Mouse (Mus musculus) adrenal gland, postnatal 10 days (tissue): Measurements from ENCODE around the gene Podn. TPM values are rescaled to one million over a fixed set of nuclear protein-coding genes. Genes with fewer than 3 reads are reported as not detected.
A peak's percentile ranks its signal among the peaks of the same experiment; 100 is the strongest.

Experiments
- DNase-seq: peaks from one replicate; pipeline ENCODE4 v3.0.0; 2021; ENCODE audit warnings: mixed read lengths
- total RNA-seq, 2 experiments: library from RNA; stranded (reverse); gene quantifications; 2 replicates each; pipeline ENCODE4 v1.2.3; 2021

Gene Podn
- total RNA-seq, 2 experiments from 2014 or later, result 7.0 to 7.4 TPM

DNA sequence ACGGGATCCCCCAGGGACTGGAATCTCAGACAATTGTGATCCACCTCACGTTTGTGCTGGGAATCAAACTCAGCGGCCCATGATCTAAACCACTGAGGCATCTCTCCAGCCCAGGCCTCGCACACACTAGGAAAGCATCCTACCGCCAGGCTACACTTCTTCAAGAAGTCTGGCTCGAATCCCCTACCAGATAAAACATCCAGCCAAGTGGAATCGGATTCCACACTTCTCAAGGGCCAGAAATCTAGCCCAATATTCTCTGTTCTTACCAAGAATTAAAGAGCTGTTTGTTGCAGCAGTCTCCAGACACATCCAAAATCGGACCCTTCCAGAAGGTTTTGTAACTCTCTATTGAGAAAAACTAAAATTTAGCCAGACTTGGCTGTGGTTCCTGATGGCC is 59.2 kb downstream of the Podn start:
- no peak for DNase-seq

DNA sequence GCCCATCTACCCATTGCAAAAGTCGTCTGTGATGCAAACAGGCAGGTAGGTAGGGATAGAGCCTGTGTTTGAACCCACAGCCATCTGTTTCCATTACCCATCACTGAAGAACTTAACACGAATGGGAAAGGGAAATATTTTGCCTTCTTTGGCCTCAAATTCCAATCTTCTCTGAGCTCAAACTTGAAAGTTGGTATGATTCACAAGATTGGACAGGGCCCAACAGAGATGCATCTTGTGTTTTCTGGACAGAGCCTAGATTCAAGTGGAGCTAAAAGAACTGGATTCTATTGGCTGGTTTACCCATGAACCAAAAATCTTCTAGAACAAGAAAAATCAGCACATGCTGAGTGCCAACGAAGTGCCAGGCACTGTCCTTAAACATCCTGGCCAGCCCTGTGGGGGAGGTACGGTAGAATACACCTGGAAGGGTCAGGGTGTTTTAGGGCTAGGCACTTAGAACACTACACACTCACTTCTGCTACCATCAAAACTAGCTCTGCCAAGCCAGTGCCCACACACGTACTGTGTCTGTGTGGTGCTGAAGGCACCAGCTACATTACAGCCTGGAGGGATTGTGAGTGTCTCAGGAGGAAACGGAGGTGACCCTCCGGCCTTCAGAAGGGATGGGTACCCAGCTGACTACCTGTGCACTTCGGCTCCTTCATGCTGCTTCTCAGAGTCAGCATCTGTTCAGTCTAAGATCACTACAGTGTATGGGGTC is 63.0 kb downstream of the Podn start:
- DNase-seq, result no peak

DNA sequence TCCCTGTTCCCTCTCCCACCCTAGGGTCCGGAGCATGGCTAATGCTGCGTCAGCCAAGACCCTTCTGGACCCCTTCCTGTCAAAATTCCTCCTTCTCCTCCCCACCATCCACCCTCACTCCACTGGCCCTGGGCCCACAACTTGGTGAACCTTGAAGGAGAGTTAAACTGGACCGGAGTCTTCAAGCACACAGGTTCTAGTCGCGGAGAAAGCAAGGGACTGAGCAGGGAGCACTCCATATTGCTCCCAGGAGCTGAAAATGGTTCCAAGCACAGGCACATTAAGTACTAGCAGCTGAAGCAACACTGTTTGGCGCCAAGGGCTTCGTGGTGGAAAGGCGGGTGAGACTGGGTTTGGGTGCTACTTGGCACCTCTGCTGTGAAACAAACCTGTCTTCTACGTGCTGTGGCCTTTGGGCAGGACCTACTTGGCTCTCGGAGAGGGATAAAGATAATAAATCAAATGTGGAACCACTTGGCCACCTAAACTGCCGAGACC is 63.8 kb downstream of the Podn start:
- peak; percentile 41 for DNase-seq

DNA sequence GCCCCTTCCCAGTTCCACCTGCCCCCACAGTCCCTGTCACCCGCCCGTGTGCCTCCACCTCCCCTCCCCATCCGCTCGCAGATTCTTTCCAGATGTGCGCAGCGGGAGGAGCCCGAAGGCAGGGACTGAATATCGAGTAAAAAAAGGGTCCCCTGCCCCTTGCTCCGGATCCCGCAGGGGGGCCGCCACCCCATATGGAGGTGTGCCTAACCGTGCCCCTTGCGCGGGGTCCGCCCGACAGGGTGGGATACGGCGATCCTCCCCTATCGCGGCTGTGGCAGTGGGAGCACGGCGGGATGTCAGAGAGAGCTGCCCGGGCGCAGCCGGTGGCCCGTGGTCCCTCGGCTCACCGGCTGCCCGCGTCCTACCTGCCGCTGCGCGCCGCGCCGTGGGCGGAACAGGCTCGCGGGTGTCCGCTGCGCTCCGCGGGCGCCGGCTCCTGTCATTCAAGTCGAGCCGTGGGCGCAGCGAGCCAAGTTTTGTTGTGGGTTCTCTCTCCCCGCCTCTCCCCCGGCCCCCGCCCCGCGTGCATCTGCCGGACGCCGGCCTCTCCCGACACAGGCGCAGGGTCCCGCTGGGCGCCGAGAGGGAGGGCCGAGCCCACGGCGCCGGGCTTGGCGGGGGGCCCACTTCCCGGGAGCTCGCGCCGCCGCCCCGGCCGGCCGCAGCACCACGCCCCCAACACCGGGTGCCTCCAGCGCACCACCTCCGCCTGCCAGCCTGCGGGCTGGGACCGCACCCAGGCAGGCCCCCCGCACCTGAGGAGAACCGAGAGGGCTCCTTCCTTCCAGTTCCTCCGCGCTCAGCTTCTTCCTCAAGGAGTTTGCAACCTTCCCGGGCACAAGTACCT is 64.5 kb downstream of the Podn start:
- peak; percentile 65 for DNase-seq

DNA sequence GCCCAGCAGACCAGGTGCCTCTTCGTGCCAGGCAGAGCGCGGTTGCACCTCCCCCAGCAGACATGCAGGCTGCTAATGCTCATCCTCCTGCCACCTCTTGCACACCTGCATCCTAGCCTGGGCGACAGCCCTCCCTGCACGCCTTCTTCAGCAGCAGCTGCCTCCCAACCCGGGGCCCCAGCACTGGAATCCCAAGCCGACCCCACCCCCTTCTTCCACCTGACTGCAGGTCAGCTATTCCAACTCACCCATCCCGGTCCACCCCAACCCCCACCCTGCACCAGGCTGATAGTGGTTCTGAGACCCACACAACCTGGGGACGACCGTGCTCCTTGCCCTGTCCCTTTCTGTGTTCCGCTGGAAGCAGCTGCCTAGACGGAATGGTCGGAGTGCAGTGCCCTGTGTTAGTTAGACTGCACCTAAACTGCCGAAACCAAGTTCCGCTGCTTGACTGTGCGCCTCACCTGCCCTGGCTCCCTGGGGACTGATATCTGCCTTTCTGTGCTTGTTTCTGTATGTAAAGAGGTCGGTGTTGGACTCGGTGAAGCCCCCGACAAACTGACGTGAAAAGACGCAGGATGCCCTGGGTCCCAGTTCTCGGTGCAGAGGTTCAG is 65.2 kb downstream of the Podn start:
- DNase-seq, result no peak

DNA sequence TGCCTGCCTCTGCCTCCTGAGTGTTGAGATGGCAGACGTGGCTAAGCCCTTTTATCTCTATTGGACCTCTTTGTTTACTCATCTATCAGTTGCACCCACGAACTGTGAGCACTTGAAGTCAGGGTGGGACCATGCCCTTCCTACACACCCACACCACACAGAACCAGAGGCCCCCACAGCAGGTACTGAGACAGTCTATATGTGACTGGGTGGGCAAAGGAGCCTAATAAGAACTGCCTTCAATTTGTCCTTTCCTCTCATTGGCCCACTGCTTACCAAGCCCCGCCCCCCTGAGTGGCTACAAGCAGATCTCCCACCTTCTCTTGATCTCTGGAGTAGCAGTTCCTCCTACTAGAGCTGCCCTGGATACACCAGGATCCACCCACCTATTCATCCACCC is 70.1 kb downstream of the Podn start:
- no peak for DNase-seq

DNA sequence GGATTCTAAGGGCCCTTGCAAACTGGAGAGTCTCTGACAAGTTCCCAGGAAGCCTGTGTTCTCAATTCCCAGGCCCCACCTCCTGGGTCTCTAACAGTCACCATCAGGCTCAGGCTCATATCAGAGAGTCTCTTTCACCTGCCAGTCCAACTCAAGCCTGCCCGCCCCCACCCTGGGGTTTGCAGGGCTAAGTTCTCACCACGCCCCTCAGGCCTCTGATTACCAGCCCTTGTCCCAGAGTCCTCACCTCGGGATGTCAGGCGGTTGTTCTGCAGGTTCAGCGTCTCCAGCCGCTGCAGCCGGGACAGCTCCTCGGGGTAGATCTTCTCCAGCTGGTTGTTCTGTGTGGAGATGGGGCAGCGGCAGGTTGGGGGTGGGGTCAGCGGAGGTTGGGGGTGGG is 71.0 kb downstream of the Podn start:
- no peak for DNase-seq

DNA sequence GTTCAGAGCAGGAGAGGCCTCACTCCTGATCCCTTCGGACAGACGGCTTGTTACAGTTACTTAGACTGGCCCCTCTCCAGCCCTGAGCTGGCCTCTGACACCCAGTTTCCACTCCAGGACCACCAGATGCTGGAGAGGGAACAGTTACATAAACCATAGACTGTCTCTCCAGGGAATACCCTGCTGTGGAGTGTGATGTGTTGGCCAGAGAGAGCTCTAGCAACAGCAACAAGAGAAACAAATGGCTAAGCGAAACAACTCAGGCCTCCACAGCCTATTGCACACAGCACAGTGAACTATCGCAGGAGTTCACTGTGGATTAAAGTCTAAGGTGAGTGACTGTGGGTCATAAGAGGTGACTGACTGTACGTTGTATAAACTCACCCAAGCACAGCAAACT is 71.6 kb downstream of the Podn start:
- DNase-seq, result peak; percentile 24

DNA sequence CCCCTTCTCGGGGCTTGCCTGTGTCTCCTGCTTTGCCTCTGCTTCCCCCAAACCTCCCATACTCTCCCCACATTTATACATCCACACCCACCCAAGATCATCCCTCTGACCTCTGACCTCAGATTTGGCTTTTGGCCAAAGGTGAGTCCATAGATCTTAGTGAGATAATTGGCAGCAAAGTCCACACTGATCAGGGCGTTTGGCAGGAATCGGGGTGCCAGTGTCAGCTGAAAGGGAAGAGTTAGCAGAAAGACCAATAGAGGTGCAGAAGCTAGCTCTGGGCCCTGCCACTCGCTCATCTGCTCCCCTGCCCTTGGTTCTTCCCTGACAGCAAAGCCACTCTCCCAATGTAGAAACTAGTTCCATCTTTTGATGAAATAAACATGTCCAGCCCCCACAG is 73.1 kb downstream of the Podn start:
- DNase-seq, result no peak

DNA sequence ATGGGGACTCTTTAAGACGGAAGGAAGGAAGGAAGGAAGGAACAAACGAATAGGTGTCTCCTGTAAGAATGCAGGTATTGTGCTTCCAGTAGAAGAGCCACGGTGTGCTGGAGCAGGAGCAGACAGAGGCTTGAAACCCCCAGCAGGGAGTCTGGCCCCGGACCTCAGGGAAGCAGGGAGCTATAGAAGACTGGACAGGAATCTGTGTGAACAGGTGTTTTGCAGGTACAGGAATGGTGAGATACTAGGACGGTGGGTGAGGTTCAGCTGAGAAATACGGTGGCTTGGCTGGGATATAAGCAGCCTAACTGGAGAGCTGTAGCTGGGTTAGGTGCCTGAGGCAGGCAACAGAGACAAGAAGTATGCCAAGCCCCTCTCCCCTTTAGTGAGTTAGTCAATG is 76.1 kb downstream of the Podn start:
- no peak for DNase-seq

DNA sequence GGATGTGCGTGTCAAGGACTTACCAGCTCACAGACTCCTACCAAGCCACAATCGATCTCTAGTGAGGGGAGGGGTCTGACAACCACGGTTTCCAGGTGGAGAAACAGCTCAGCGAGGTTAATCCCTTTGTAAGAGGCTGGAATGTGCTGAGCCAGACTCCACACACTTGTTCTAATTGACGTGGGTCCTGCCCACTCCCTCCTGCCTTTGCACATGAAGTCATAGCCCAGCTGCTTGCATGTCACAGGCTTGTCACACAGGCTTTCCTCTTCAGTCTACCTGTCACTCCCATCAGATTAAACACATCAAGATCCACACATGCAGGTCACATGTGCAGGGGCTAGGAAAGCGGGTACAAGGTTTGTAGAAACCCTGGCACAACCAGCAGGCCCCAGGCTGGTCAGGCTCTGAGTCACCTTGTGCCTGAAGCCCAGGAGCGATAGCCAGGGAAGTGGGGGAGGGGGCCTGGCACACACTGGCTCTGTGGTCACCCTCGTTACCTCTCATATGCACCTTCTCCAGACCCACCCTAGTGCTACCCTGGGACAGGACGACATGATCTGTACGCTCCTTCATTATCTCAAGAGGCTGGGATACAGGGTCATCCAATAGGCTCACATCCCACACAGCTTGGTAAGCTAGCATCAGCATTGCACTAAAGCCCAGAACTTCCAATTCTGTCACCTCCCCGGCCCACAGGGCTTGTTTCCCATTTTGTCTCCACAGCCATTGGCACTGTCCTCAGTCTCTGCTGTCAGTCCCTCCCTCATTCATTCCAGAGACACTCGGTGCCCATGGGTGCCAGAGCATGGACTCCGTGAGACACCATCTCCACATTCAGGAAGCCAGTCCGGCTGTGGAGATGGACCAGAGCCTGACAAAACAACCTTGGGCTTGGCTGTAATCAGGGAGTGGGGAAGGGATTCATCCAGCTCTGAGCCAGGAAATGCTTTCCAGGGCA is 77.0 kb downstream of the Podn start:
- DNase-seq, result no peak

DNA sequence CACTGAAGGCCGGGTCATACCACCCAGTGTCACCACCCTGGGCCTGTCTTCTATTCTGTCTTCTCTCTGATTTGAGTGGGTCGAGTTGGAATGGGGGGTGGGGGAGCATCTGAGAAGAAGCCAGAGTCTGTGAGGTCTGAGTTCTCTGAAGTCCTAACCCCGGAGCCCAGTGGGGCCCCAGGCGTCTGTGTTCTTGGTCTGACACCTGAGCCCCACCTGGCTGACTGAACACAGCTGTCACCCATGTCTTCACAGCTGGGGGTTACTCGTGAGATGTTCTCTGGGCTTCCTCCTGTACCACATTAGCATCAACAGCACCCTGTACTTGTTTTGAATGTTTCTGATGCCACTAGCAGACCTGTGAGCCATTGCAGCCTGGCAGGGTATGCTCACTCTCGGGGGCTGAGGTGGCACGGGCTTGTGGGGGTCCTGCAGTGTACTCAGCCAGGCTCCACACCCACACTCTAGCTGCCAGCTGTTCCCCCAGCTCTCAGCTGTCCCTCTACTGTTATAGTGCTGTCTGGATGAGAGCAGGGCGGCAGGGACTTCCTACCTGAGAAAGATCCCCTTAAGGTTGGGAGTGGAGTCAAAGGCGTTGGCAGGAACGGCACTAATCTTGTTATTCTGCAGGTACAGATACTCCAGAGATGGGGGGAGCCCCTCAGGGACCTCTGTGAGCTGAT is 77.9 kb downstream of the Podn start:
- no peak for DNase-seq

DNA sequence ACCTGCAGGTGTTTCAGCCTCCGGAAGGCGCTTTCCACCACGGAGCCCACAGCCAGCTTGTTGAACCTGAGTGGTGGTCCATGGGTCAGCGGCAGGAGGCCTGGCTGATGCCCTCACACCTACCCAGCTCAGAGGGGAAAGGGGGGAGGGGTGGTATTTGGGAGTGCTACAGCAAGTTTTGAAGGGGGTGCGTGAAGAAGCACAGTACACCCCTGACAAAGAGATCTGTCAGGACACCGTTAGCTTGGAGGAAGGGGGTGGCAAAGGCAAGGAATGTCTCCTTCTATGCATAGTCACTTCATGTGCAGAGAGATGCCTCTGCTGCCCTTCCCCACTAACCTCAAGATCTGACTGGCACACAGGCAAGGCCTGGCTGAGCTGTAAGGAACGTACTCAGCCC is 78.4 kb downstream of the Podn start:
- DNase-seq, result no peak

DNA sequence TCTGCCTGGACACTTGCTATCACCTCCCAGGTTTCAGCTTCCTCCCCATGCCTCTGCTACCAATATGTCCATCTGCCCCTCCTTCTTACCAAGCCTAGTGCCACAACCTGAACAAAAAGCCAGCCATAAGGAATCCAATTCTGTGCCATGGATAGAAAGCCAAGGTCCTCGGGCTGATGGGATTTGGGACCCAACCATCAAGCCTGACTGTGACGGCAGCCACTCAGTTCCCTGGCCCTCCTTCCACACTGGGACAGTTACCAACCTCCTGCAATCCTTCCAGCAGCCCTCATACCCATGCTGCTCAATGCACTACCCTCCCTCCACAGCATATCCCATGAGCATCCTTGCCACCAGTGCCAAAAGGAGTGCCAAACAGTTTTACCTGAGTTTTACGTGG is 79.9 kb downstream of the Podn start:
- DNase-seq, result peak; percentile 59

DNA sequence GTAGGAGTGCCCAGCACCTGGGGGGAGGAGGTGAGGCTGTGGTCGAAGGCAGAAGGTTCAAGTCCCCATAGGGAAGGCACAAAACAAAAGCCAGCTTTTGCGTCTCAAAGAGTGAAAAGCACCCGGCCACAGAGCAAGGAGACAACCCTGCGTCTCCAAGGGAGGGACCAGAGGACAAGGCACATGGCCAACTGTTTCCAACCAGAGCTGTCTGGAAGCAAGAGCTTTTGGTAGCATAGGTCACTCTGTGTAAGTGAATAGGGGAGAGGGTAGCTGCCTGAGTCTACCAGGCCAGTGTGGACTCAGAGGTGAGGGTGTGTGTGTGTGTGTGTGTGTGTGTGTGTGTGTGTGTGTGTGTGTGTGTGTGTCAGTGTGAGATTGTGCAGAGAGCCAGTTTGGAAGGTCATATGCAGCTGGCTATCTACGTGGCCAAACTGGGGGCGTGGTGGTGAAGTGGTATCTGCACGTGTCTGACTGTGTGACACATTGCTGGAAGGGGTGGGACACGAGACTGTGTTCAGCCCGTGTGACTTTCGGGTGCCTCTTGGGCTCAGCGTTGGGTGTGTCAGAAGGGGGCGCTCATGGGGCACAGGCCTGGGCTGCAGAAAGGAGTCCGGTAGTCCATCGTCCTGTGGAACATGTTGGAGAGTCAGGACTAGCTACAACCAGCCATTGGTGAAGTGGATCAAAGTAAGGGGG is 81.0 kb downstream of the Podn start:
- DNase-seq, result peak; percentile 78

DNA sequence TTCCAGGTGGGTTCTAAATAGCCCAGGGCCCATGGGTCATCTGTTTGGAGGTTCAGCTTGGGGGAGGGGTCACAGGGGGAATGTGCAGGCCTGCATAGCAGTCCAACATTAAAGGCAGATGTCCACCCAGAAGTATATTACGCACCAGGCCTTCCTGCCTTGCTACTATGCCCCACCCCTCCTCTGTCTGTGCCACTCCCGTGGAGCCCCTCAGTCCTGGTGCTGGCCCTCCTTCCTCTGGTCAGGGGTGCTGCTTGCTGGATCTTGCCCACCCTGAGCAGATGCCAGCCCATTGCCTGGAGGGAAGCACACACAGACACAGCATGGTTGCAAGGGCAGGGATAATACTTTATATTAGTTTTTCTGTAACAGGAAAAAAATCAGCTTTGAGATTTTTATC is 81.8 kb downstream of the Podn start:
- DNase-seq, result no peak

DNA sequence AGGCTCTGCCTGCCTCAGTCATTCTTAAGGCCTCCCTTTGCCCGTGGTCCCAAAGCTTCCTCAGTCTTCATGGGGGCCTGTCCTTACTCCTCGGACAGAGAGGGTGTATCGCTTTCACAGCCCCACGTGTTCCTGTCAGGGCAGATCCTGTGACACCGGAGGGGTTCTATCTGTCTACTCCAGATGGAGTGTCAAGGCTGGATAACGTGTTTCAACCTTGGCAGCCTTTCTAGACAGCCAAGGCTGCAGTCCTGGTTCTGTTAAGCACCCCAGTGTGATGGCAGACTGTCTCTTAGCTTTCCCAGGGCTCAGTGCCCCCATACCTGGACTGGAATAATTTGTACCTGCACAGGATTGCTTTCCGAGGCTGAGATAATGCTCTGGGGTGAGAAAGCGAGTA is 87.7 kb downstream of the Podn start:
- DNase-seq, result no peak

DNA sequence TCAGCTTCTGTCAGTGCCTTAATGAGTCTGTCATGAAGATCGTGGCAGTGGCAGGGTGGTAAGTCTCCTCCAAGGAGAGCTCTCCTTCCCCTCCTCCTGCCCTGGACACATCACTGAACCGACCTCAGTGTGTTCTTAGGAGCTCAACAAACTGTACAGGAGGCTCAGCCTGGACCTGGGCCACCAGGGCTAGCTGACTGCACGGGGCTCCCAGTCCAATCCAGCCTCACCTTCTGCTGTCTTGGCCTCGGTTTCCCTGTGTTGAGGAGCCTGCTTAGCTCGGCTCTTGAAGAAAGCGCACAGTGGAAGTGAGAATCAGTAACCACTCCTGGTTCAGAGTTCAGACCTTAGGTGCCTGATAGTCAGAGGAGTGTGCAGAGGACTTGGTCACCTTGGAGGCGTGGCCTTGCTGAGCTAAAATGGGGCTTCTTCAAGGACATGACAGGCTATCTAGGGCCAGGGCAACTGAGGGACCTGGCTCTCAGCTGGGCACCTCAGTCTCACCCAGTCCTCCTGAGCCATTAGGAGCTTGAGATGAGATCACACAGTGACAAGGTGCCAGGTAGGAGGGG is 88.6 kb downstream of the Podn start:
- DNase-seq, result no peak

DNA sequence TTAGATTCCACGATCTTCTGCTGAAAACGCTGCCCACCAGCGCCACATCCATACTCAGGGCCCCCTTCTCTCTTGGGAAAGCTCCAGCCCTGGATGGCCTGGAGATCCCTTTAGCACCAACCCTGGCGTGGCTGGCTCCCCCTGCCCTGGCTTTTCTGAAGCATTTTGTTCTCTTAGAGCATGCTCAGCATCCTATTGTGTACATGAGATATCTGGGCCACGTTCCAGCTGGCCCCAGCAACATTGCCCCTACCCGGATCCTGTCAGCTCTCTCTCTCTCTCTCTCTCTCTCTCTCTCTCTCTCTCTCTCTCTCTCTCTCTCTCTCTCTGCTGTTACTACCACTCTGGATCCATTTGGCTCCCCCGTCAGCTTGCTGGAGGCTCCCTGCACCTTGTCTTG is 90.9 kb downstream of the Podn start:
- no peak for DNase-seq

DNA sequence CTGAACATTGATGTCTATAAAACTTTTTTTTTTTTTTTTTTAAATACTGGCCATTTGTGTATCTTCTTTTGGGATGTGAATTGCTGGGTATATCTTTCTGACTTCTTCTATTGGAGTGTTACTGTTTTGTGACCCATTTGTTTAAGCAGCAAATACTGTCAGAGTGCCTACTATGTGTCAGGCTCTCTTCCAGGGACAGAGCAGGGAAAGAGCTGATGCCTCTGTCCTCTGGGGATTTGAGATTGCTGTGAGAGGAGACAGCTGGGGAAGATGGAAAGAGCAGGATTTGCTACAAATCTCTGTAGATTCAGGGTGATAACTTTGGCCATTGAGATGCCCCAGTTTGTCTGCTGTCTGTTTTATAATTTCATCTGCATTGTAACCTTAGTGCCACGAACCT is 96.9 kb downstream of the Podn start:
- no peak for DNase-seq
